Mouse (Mus musculus): ENCODE results near the gene Cacna2d4.

The Cacna2d4 gene

DNA sequence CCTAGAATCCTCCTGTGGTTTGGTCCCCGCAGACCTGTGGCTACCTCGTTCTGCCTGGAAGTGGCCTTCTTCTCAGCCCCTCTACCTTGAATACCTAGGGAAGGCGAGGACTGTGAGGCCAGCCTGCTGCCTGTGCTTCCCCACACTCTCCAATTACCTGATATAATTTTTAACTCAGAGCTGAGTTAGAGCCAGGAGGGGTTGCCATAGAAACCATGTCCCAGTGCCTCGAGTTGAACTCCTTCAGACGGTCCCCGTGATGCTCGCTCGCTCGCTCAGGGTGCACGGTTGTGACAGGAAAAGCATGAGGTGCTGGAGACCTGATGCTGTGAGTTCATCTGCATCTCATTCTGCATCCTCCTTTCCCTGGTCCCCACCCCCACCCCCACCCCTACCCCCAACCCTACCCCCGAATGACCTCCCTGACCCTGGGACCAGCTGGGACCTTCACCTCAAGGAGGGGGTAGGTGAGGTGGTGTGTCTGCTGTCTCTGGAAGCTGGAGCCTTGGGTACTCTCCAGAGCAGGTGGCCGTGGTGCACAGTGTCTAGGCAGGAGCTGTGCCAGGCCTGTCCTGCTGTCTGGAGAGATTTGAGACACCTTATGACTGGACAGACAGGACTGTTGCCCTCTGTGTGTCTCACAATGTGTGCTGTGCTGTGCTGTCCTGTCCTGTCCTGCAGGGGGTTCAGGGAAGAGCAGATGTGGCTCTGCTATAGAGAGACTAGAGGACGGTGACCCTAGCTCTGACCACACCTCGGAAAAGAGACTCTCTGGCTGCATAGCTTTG, 77.5 kb downstream of the Cacna2d4 start:
- DNase-seq: no peak

DNA sequence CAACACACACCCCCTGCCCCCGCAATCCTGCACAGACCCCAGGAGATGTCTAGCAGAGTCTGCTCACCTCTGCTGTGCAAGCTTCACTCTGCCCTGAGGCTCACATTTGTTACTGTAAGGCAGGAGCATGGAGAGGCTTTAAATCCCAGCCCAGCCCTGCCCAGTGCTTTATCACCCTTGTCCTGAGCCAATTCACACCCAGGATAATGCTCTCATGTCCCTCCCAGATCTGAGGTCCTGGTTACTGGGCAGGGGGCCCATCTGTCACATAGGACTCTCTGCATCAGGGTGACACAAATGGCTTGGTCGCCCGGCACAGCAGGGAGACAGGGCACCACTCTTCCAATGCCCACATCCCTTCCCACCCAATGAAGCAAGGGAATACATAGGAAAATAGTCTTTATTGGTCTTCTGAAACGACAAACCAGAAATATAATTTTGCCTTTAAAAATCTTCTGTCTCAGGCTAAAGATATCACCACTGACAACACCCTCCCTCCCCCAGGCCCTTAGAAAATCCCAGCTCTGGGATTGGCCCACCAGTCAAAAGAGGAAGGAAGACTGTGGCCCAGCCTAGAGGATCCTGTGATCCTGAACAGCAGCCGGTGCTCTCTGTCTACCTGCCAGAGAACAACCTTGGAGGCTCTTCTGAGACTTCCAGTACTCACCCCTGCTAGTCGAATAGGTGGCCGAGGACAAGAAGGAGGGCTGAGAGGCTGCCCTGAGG, 78.6 kb downstream of the Cacna2d4 start:
- DNase-seq: no peak

DNA sequence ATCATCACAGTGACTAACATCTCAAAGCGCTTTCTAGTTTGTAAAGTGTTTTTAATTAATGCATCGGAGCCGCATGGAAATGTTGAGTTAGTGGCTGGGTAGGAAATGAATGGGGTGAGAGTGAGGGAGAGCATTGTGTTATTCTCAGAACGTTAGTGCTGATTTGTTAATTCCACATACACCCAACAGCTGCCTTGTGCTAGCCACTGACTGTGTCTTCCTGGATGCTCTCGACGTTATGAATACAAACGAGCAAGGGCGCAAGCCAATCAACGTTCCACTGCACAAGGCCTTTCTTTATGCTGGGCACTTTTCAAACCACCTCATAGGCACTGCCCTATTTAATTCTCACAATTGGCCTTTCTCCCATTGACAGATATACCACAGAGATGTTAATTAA, 82.4 kb downstream of the Cacna2d4 start:
- DNase-seq: no peak

DNA sequence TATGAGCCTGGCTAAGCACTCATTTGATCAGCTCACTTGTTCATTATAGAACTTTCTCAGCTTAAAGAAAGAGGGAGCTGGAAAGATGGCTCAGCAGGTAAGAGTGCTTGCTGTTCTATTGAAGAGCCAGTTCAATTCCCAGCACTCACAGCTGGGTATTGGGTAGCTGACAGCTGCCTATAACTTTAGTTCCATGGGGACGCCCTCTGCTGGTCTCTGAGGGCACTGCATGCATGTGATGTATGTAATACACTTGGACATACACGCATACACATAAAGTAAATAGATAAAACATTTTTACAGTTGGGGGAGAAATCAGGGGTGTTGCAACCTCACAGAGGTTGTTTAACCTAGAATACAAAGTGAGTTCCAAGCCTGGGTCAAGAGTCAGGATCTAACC, 83.0 kb downstream of the Cacna2d4 start:
- DNase-seq: no peak

DNA sequence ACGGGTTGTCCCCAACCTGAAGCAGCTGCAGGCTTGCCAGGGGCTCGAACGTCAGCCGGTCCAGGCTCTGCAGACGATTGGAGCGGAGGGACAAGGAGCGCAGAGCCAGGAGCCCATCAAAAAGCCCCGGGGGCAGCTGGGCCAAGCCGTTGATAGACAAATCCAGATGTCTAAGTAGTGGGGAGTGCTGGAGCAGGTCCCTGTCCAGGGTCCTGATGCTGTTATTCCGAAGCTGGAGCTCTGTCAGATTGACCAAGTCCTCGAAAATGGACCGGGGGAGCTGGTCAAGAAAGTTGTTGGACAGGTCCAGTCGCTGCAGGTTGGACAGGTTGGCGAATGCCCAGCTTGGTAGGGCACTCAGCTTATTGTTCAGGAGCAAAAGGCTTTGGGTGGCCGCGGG, 84.2 kb downstream of the Cacna2d4 start:
- peak; percentile 52 for DNase-seq

DNA sequence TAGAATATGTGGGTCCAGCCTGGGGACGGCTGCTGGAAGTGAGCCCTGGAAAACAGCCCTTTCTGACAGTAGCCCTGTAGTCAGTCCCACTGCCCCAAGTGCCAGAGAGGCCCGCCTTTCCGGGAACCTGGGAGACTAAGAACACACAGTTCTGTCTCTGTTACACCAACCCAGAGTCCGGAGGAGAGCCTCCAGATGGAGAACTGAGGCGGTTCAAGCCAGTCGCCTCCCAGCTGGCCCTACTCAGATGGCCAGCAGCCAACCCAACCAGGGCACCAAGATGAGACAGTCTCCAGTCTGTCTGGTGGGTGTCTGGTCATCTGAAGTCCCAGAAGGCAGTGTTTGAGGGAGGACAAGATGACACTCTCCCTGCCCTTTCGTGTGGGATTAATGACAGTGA, 85.4 kb downstream of the Cacna2d4 start:
- DNase-seq: no peak

DNA sequence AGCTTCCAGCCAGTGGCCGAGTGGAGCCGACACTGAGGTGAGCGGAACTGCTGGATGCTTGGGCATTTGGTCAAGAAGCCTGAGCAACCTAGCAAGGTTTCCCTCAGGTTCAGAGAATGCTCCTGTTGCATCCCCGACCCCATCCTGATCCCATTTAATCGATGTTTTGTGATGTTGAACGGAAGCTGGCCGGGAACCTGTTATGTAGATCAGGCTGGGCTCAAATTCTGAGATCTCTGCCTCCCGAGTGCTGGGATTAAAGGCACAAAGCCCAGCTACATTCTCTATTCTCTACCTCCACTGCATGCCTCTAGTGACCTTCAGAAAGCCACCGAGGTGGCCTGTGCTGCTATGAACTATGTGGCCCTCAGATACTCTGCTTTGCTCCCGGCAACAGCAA, 88.5 kb downstream of the Cacna2d4 start:
- DNase-seq: no peak

DNA sequence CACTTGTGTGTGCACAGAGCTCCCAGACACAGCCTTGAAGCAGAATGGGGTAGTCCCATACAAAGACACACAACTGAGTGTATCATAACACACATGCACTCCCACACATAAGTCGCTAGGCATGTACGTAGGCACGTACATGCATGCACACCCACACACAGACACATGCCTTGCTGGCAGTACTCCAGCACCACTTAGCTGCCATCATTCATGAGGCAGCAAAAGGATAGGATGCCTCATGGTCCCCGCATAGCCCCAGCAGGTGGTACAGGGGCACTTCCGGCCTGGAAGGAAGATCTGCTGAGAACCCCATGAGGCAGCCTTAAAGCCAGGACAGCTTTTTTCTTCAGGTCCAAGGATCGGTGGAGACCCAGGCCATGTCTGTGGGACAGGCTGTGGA, 89.7 kb downstream of the Cacna2d4 start:
- no peak for DNase-seq

DNA sequence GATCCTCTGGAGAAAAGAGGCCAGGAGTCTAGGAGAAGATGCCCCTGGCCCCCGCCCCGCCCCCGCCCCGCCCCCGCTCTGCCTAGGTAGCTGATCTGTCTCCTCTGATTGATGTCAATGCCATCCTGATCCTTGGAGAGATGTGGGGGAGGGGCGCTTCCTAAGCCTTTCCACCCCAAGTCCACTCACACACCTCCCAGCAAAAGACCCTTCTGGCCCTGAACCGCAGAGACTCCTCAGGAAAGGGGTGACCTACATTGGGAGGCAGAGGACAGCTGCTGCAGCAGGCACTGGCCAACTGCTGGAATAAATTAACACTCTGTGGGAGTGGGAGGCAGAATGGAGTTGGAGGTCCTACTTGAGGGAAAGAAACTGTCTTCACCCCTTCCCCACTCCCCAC, 90.2 kb downstream of the Cacna2d4 start:
- no peak for DNase-seq

DNA sequence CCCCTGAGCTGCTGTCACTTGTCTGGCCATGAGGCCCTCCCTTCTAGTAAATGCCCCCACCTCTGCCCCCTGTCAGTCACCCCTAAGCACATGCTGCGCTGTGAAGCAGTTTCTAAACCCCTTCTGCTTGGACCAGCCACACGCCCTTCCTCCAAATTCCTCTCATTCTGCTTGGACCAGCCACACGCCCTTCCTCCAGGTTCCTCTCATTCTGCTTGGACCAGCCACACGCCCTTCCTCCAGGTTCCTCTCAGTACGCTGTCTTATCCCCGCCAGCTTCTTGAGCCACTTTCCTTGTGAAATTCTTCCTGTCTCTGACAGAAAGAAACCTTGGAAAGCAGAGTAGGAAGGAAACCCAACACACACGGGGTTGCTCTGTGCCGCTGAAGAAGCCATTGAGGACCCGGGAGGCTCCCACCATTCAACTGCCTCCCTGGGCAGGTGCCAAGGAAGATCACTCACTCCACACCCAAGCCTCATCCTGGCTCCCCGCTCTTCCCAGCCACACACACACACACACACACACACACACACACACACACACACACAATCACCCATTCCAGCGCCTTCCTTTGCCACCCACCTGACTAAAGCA, 92.3 kb downstream of the Cacna2d4 start:
- DNase-seq: no peak

DNA sequence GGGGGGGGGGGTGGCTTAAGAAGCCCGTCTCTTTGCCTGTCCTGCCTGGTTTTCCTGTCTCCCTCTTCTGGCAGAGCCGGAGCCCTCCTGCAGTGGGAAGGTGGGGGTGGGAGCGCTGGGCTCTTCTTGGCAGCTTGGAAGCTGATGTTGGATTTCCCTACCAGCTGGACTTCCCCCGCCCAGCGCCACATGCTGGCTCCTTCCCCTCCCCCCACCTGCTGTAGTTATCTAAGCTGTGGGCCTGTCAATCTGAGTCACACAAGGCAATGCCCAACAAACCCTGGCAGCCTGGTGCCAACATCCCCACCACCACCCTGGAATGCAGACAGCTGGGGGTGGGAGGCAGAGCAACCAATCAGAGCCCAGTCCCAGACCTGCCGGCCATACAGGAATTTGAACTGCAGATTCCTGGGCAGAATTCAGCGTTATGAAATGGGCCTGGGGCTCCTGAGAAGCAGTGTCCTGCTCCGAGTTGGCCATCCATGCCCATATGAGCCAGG, 92.9 kb downstream of the Cacna2d4 start:
- DNase-seq: peak; percentile 36

DNA sequence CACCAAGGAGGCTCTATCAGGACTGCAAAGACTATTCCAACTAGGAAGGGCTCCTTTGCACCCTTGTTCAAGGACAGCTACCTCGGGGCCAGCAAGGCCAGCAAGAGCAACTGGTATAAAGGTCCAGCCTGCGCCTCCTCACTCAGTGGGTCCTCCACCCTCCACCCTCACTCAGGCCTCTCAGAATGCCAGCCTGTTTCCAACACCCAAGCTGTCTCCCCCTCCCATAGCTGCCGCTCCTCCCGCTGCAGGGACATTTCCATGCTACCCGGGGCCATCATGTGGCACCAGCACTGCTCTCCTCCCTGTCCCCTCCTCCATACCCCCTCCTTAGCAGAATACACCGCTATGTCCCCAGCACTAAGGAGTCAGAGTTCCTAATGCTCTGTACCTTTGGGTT, 93.6 kb downstream of the Cacna2d4 start:
- DNase-seq: no peak

DNA sequence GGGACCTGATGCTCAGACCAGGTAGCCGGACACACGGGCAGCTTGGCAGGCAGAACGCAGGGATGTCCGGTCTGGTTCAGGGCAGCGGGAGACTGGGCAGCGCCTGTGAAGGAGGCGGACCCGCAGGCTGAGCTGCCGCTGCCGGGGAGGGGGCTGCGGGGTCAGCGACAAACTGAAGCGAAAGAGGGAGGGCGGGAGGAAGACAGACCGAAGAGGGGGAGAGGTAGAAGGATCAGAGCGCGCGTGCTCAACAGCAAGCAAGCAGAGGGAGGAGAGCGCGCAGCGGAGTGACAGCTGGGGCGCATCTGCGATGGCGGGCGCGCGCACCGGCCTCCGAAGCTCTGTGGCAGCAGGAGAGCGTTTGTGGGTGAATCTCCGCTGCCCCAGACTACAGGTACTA, 94.2 kb downstream of the Cacna2d4 start, which contains the start of gene Lrtm2:
Gene Lrtm2, minus strand, starts transcription at position 261 of the 400 bp plus-strand sequence.
- no peak for DNase-seq

DNA sequence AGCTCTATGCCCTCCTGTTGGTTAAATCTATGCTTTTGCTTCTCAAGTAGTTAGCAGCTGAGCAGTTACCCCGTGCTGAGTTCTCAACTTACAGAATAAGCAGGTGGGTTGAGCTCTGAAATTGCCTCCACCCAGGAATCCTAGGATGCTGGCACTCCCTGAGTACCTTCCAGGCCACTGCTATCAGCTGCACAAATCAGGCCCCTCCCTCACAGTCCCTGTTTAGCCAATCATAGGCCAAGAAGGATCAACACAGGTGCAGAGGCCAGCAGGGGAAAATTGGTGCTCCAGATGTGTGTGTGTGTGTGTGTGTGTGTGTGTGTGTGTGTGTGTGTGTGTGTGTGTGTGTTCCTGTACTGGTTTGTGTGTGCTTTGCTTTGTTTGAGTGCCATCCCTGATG, 95.8 kb downstream of the Cacna2d4 start:
- no peak for DNase-seq

DNA sequence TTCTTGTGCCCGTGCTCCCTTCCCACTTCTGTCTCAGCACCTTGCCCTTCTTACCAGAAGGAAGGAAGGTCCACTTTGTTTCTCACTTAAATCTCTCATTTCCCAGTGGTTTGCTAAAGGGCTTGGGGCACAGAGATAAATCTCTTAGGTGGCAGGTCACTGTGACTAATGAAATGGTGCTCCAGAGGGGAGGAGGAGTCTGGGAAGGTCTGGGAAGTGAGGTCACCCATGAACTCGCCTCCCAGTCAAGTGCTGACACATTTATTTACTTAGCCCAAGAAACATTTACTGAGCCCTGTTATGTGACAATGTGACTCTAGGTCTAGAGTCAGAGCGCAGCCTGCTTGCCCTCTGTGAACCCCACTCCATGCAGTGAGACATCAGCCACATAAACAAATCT, 96.9 kb downstream of the Cacna2d4 start:
- DNase-seq: no peak

DNA sequence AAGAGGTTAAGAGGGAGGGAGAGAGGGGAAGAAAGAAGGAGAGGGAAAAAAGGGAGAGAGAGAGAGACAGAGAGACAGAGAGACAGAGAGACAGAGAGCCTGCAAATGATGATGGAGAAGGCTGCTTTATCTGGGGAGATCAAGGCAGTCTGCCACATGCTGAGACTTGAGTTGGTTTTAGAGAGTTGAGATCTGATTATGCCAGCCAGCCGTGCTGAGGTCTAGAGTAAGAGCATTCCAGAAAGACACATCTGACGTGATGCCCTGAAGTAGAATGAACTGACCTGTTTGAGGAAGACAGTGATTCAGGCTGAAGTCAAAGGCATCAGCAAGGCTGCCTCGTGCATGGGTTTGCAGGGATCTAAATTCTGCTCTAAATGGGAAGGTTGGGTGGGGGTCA, 97.5 kb downstream of the Cacna2d4 start:
- no peak for DNase-seq

DNA sequence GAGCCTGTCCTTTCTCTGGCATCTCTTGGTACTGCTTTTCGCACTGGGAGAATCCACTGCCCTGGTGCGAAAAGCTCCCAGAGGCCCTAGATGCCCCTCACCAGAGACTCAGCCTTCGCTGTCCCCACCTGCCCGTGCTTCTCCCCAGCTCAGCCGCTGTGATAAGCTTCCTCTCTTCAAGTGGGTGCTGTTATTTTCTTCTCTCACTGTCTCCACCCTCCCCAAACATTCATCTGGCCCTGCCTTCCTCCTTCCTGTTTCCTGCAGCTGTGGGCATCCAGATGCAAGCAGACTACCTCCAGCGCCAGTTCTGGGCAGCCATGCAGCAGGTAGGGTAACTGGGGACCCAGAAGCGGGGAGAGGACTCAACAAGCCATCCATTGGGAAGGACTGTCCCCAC, 99.8 kb downstream of the Cacna2d4 start:
- DNase-seq: no peak

DNA sequence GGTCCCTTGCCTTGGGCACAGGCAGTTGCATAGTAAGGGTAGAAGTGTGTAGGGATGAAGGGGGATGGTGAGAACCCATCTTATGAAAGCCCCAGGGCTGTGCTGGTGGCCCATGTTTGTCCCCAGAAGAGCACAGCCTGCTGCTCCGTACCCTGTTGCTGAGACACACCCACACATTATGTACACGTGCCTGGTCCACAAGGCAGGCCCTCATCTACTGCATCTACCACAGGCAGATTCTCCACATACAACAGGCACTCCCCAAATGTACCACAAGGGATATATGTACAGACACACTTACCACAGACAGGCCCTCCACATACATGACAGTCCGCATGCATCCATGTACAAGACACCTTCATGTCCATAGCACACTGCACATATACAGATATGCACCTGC, 101.0 kb downstream of the Cacna2d4 start:
- DNase-seq: no peak

DNA sequence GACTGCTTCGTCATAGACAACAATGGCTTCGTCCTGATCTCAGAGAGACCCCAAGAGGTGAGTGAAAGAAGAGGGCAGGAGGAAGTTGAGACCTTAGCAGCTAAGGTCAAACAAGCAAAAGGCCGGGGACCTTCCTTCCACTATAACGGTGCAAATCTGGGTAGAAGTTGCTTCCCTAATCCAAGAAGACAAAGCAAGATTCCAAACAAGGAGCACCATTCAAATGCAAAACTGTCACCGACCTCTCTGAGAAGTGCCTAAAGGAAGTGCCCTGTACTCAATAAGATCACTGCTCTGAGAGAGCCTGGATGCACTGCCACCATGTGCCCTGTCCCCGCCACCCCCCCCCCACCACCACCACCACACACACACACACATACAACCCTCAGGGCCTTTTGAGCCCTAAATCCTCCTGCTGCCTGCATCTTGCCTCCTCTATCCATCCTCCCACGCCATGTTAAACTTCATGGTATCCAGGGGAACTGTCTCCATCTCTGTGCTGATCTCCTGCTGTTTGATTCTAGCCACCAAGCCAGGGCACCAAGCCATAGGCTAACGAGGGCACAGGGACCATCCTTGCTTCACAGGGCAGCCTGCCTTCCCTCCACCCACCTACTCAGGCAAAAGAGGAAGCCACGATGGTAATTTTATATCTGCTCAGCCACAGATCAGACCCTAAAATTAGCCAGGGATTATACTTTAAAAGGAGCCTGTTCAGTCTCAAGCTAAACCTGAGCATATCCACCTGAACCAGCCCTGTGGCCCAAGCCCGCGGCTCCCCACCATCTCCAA, 102.0 kb downstream of the Cacna2d4 start:
- no peak for DNase-seq

DNA sequence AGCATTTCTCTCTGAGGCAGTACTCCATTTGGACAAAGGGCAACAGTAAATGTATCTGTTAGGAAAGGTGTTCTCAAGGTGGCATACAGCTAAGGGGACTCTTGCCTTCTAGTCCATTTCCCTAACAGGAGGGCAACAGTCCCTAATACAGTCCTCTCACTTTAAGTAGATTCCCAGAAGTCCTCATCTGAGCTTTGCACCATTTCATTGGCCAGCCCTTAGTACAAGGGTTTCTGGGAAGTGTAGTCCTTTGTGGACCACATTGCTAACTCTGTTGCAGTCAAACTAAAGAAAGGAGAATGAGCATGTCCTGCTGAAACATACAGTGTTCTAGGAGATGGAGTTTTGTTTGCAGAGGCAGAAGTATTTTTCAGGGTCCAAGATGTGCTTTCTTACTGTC, 105.1 kb downstream of the Cacna2d4 start:
- no peak for DNase-seq

DNA sequence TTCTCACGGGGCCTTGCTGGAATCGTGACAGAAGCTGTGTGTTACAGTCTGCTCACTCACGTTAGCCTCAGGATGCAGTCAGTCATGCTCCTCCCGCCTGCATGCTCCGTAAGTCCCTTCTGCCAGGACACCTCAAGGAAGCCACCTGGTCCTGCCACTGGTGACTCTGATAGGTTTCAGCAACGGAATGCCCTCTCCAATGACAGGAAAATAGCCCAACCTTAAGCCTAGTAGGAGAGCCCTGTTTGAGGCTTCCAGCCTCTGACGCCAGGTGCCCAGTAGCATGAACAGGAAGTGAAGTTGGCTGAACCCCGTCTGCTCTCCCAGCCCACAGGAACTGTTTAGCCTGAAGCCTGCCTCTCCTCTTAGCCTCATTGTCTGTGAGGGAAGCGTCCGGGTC, 109.9 kb downstream of the Cacna2d4 start:
- no peak for DNase-seq

DNA sequence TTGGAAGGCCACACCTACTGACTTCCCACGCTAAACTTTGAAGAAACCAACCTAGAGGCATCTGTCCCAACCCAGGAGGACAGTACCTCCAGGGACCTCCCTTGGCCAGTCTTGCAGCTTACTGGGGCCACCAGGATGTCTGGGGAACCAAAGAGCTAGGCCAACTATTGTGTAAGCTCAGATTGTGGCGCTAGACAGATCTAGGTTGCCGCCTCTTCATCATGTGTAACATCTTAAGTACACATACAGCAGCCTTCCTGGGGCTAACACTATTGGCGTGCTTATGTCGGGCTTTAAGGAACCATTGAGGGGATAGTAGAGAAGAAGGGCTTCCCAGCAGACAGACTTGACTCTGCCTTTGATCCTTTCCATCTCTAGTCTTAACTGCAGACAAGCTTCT, 111.5 kb downstream of the Cacna2d4 start:
- DNase-seq: no peak

DNA sequence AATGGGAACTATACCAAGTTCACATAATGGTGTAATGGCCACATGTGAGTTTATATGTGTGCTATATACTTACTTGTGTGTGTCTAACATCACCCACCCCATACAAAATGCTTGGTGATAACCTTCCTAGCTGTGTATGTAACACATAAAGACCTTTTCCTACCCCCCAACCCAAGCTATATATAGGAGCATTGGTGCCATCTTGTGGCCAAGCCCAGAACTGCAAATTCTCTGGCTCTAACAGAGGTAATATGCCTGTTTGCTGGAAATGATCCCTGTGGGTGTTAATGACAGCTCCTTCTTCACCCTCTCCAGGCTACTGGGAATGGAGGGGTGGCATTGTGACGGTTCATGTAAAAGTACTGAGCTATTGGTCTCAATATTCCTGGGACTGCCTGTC, 111.9 kb downstream of the Cacna2d4 start:
- DNase-seq: peak; percentile 88
